Mouse (Mus musculus) large intestine, adult 2 months (tissue): ENCODE data around the gene Guk1. TPM values are rescaled to one million over a fixed set of nuclear protein-coding genes. Genes with fewer than 3 reads are reported as not detected.

ENCODE experiments used
- DNase-seq: peaks from one replicate; pipeline ENCODE4 v3.0.0-alpha.2; 2012; ENCODE audit warnings: low read depth, low spot score
- WGBS: fragments of 180-500 bp; shearing (Covaris S2); methylation state at CpG from one replicate; pipeline ENCODE4 v1.1.7; 2018; 5-methylcytosine and 5-hydroxymethylcytosine counted together
- polyA plus RNA-seq: library from polyadenylated mRNA; depleted of rRNA; stranded (reverse); fragments of >200 nt; gene quantifications from 2 replicates; pipeline ENCODE4 v1.2.3, GENCODE M21; 2012; rRNA removed

Guk1 gene
- 143 and 195 TPM in 2 replicates for polyA plus RNA-seq

- WGBS: 4% methylated on average over 16 of the region's 16 CpGs
- DNase-seq: no peak
These were observed at the start of gene Guk1 for GRCm38 (mm10) chr11:59192059-59192386. TSS of gene Guk1 (minus strand) at chr11:59192212.

GRCm38 (mm10) chr11:59239796-59240195, 47.8 kb upstream of the Guk1 start:
- 88% methylated on average over 4 of the region's 4 CpGs for WGBS
- DNase-seq: no peak

GRCm38 (mm10) chr11:59239428-59239785, 47.4 kb upstream of the Guk1 start:
- WGBS: 55% methylated on average over 4 of the region's 4 CpGs
- DNase-seq: no peak

- WGBS: 6% methylated on average over 15 of the region's 15 CpGs
These were observed 46.8 kb upstream of the Guk1 start for GRCm38 (mm10) chr11:59238525-59239427.

GRCm38 (mm10) chr11:59232797-59233196, 40.8 kb upstream of the Guk1 start:
- 63% methylated on average over 2 of the region's 2 CpGs for WGBS
- no peak for DNase-seq

More at GRCm38 (mm10) chr11:59238525-59239427, 46.8 kb upstream of the Guk1 start:
- no peak for DNase-seq

- 12% methylated on average over 7 of the region's 7 CpGs for WGBS
These were observed 38.2 kb upstream of the Guk1 start for GRCm38 (mm10) chr11:59230144-59230760.

GRCm38 (mm10) chr11:59228122-59228953, 36.3 kb upstream of the Guk1 start, which contains the start of gene Arf1:
TSS of gene Arf1 (minus strand) at chr11:59228270.
- 4% methylated on average over 59 of the region's 59 CpGs for WGBS
- DNase-seq: peak; percentile 75

More at GRCm38 (mm10) chr11:59230144-59230760, 38.2 kb upstream of the Guk1 start:
- no peak for DNase-seq

GRCm38 (mm10) chr11:59227604-59228121, 35.7 kb upstream of the Guk1 start:
- DNase-seq: no peak
- 1% methylated on average over 51 of the region's 51 CpGs for WGBS

GRCm38 (mm10) chr11:59226787-59227603, 35.0 kb upstream of the Guk1 start:
- DNase-seq: no peak
- WGBS: under 1% methylated on average over 21 of the region's 21 CpGs

- WGBS: 9% methylated on average over 3 of the region's 3 CpGs
- no peak for DNase-seq
These were observed 34.2 kb upstream of the Guk1 start for GRCm38 (mm10) chr11:59226251-59226650.

GRCm38 (mm10) chr11:59225167-59225566, 33.2 kb upstream of the Guk1 start:
- DNase-seq: no peak
- 30% methylated on average over 2 of the region's 2 CpGs for WGBS

GRCm38 (mm10) chr11:59224470-59224869, 32.5 kb upstream of the Guk1 start:
- 11% methylated on average over 2 of the region's 2 CpGs for WGBS
- DNase-seq: no peak

GRCm38 (mm10) chr11:59224025-59224424, 32.0 kb upstream of the Guk1 start:
- 57% methylated on average over 3 of the region's 3 CpGs for WGBS

GRCm38 (mm10) chr11:59222306-59222705, 30.3 kb upstream of the Guk1 start:
- 55% methylated on average over 4 of the region's 4 CpGs for WGBS
- DNase-seq: no peak

More at GRCm38 (mm10) chr11:59224025-59224424, 32.0 kb upstream of the Guk1 start:
- DNase-seq: no peak

GRCm38 (mm10) chr11:59221604-59222003, 29.6 kb upstream of the Guk1 start:
- no peak for DNase-seq

GRCm38 (mm10) chr11:59219064-59219463, 27.1 kb upstream of the Guk1 start:
- DNase-seq: no peak

GRCm38 (mm10) chr11:59218389-59218998, 26.5 kb upstream of the Guk1 start:
- peak; percentile 81 for DNase-seq
- WGBS: 30% methylated on average over 4 of the region's 4 CpGs

- WGBS: 59% methylated on average over 3 of the region's 3 CpGs
- no peak for DNase-seq
These were observed 24.9 kb upstream of the Guk1 start for GRCm38 (mm10) chr11:59216955-59217354.
